Mouse (Mus musculus) brain, embryonic 14.5 days (tissue): ENCODE measurements around the gene Metrn. TPM values are rescaled to one million over a fixed set of nuclear protein-coding genes. Genes with fewer than 3 reads are reported as not detected.

Experiments
- DNase-seq: peaks from one replicate; pipeline ENCODE4 v3.0.0-alpha.2; 2011; ENCODE audit warnings: low read depth
- CTCF ChIP-seq: fragments of 200-500 bp; IDR thresholded peaks from 2 replicates; pipeline ENCODE4 v1.5.1; 2012; ENCODE audit warnings: inconsistent platforms, mild to moderate bottlenecking, moderate library complexity, borderline replicate concordance; ENCODE audit not compliant: insufficient read depth, insufficient read length; ENCODE audit errors: extremely low read depth
- POLR2A ChIP-seq: fragments of 200-500 bp; IDR thresholded peaks from 2 replicates; pipeline ENCODE4 v1.6.1; 2012; ENCODE audit warnings: mild to moderate bottlenecking, inconsistent platforms, borderline replicate concordance; ENCODE audit not compliant: poor library complexity, insufficient read depth, insufficient read length, severe bottlenecking; ENCODE audit errors: extremely low read depth
- polyA plus RNA-seq: library from polyadenylated mRNA; depleted of rRNA; stranded (reverse); fragments of >200 nt; gene quantifications from 2 replicates; pipeline ENCODE4 v1.2.3, GENCODE M21; 2012

The Metrn gene
- polyA plus RNA-seq, 1 experiment, result 107 TPM

- TF ChIP-seq CTCF, result peak; percentile 65; the same call in 1 of the 2 replicates
- TF ChIP-seq POLR2A, result peak; percentile 54; the same call in 1 of the 2 replicates
- DNase-seq, result peak; percentile 96
Observed at GRCm38 (mm10) chr17:25828712-25829557, 32.0 kb upstream of the Metrn start, which contains the start of gene Jmjd8. TSS of gene Jmjd8 (plus strand) at chr17:25828867.

GRCm38 (mm10) chr17:25828223-25828594 lies 31.3 kb upstream of the Metrn start:
- TF ChIP-seq CTCF (no peak), POLR2A (no peak)
- no peak for DNase-seq

GRCm38 (mm10) chr17:25827546-25828222 lies 30.7 kb upstream of the Metrn start:
- TF ChIP-seq CTCF, result no peak
- no peak for TF ChIP-seq POLR2A
- no peak for DNase-seq

GRCm38 (mm10) chr17:25827011-25827410 lies 30.1 kb upstream of the Metrn start:
- no peak for DNase-seq
- TF ChIP-seq CTCF (no peak), POLR2A (no peak)

GRCm38 (mm10) chr17:25825984-25826570 lies 29.1 kb upstream of the Metrn start:
- DNase-seq, result no peak
- TF ChIP-seq CTCF (no peak), POLR2A (no peak)

- DNase-seq, result no peak
- TF ChIP-seq POLR2A (no peak), CTCF (no peak)
Observed at GRCm38 (mm10) chr17:25825311-25825710, 28.4 kb upstream of the Metrn start.

GRCm38 (mm10) chr17:25824362-25825142 lies 27.6 kb upstream of the Metrn start:
- no peak for TF ChIP-seq POLR2A
- no peak for TF ChIP-seq CTCF
- no peak for DNase-seq

- peak; percentile 97 for DNase-seq
- peak; percentile 24; the same call in 1 of the 2 replicates for TF ChIP-seq POLR2A
- no peak for TF ChIP-seq CTCF
Observed at GRCm38 (mm10) chr17:25823452-25823851, 26.5 kb upstream of the Metrn start, which contains the start of gene Wdr24. TSS of gene Wdr24 (plus strand) at chr17:25823627.

- TF ChIP-seq CTCF, result no peak
- no peak for TF ChIP-seq POLR2A
- DNase-seq, result no peak
Observed at GRCm38 (mm10) chr17:25818851-25819780, 22.2 kb upstream of the Metrn start.

GRCm38 (mm10) chr17:25817662-25818061 lies 20.7 kb upstream of the Metrn start:
- no peak for DNase-seq
- TF ChIP-seq CTCF, result no peak
- TF ChIP-seq POLR2A, result no peak

- DNase-seq, result peak; percentile 67
- TF ChIP-seq POLR2A (no peak), CTCF (peak; percentile 54; the same call in 1 of the 2 replicates)
Observed at GRCm38 (mm10) chr17:25813471-25813870, 16.5 kb upstream of the Metrn start.
